Mouse (Mus musculus) testis, postnatal 14 days (tissue): ENCODE measurements around the gene Tial1.

Experiments used
- DNase-seq: peaks from one replicate; pipeline ENCODE4 v3.0.0; 2021; ENCODE audit warnings: low spot score

Tial1 gene

GRCm38 (mm10) chr7:128461285-128462215 is at the start of gene Tial1:
TSS of gene Tial1 (minus strand) at chr7:128461717.
- peak; percentile 99 for DNase-seq

DNA sequence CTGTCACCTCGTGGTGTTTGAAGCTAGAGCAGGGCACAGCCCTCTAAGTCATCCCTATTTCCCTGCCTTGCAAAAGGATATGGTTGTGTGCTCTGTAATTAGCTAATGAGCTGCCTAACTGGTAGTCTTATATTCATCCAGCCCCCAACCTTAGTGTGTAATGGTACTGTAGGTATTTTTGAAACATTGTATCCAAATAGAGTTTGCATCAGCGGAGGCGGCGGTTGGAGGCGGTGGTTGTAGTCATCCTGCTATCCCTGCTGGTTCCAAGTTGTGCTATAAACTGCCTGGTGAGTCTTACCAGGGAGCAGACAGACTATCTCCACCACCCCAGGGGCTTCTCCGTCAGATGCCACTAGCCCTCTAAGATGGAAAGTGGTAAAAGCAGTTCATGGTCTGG is 42.6 kb upstream of the Tial1 start:
- no peak for DNase-seq

DNA sequence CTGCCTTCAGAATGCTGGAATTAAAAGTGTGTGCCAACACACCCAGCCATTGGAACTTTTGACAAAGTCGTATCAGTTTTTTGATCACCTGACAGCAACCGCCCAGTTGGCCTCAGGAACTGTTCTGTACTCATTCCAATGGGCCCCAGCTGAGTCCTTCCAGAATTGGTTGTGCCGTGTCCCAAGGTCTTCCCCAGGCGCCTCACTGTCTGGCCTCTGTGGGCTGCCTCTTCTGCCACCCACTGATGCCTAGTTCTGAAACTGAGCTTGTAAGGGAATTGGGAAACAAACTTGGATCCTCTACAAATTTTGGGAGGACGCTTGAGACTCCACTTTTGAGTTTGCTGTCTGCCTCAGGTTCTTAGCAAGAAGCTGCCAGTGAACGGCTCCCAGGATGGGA is 38.3 kb upstream of the Tial1 start:
- DNase-seq: no peak

DNA sequence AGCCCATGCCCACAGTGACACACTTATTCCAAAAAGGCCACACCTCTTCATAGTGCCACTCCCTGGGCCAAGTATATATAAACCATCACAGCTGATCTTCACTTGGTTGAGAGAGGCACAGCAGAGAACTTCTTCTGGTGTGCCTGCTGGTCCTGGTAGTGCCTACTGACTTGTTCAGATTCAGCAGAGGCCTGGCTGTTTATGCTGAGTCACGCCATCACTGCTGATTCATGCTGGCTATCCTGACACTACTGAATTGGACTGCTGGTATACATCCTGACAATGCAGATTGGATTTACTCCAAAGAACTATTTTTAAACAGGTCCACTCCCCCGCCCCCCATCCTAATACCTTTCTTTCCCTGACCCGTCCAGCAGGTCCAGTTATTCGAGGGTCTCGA is 33.0 kb upstream of the Tial1 start:
- no peak for DNase-seq

- DNase-seq: no peak
Observed at GRCm38 (mm10) chr7:128488986-128489385, 27.5 kb upstream of the Tial1 start.

GRCm38 (mm10) chr7:128474322-128474721 is 12.8 kb upstream of the Tial1 start:
- DNase-seq: peak; percentile 52

DNA sequence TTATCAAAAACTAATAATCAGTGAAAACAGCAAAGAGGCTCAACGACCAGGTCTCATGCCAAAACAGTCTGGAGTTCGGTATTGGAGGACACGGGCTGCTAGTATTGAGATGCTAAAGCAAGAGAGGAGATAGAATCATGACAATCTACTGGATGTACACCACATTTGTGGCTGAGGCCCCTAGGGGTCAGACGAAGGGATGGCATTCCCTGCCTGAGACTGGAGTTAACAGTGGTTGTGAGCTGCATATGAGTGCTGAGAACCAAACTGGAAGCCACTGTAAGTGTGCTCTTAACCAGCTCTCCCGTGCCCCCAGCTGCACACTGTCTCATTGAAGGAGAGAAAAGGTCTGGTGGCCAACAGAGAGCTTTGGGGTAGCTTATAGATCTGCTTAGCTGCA is 889 bp upstream of the Tial1 start:
- DNase-seq: no peak

DNA sequence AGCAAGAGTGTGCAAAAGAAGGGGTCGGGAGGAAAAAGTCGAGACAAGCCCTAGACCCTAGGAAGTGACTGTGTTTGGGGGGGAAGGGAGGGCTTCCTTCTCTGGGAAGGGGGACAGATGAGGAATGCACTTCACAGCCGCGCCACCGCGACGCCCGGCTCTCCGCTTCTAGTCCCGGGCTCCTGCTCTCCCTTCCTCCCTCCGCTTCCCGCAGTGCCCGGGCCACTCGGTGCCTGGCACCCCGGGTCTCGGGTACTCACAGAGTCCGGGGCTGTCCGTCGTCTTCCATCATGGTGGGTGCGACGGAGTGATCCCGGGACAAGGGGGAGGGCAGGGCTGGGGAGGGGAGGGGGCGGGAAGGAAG is 670 bp downstream of the Tial1 start:
- DNase-seq: no peak

DNA sequence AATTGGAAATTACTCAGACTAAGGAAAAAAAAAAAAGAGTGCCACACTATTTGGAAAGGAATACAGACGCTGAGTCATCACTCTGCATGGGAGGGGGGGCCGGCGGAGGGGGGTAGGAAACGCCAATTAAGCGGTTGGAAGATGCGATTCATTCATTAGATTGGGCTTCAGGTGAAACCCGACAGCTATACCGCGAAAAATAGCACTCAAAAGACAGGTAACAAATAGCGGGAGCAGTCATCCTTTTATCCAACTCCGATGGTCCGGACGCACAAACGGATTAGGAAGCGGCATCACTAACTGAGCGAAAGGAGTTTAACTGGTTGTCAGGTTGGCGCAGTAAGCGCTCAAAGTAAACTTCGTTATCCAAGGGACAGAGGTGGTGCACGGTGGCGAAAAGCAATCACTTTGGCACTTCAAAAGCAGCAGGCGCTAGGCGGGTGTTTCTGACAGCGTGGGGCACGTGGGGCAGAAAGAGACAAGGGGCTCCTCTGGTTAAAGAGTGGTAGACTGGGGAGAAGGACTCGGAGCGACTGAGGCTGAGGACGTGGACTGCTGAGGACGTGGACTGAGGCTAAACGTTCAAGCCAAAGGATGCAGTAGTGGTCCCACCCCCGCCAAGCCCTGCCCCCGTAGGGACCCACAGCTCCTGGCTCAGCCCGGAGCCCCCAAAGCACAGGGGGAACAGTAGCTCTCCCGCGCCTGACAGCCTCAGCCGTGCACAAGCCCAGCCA is 1.2 kb downstream of the Tial1 start:
- DNase-seq: peak; percentile 52

GRCm38 (mm10) chr7:128459791-128460130 is 1.8 kb downstream of the Tial1 start:
- no peak for DNase-seq

DNA sequence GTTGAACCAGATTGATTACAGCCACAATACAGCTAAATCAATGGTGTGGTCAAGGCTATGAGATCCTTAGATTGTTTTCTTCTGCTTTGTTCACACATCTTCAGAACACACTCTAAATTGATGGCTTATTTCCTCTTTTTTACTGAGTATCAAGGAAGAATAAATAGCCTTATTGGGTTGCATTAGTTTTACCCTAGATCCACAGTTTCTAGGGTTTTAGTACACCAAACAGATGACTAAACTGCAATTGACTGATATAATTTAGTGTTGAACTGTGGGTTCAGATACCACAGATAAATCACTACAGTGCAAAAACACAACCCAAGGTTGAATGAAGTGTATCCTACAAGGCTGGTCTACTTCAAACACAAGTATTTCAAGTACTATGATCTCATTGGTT is 3.5 kb downstream of the Tial1 start:
- DNase-seq: no peak

- DNase-seq: no peak
Observed at GRCm38 (mm10) chr7:128452731-128453130, 8.8 kb downstream of the Tial1 start.

DNA sequence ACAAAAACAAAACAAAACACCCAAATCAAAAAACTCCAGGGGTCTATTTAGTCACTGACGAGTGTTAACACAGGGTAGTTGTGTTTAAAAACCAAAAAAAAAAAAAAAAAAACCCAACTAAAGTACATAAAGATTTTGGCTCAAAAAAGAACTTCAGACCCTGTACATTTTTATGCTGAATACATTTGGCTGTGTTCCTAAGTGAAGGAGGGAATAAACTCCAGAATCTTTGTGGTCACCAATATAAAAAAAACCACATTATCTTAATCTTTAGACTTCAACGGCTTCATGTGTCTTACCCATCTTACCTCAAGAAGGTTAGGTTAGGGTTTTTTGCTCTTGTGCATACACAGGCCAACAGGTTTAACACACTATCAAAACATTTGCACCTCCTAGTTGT is 20.9 kb downstream of the Tial1 start:
- DNase-seq: no peak

DNA sequence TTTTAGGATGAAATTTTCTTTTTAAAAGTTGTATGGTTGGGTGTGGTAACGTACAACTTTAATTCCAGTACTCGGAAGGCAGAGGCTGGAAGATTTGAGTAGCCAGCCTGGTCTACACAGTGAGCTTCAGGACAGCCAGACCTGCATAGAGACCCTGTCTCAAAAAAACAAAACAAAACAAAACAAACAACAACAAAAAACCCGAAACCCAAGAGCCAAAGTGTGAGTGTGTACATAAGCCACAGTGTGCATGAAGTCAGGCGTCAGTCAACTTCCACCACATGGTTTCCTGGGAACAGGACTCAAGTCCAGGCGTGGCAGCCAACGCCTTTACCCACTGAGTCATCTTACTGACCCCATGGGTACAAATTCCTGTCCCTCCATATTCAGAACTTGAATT is 22.3 kb downstream of the Tial1 start:
- no peak for DNase-seq

GRCm38 (mm10) chr7:128438131-128438530 is 23.4 kb downstream of the Tial1 start:
- no peak for DNase-seq

DNA sequence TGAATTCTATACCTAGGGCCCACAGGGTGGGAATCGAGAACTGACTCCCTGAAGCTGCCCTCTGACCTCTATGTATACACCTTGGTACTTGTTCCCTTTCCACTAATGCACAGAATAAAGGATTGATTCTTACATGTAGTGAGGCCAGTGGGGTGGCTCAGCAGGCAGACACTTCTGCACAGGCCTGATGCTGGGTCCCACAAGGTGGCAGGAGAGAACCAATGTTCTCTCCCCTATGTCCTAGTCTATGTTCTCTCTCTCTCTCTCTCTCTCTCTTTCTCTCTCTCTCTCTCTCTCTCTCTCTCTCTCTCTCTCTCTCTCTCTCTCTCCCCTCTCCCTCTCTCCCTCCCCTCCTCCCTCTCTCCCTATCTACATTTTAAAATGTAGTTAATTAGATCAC is 28.3 kb downstream of the Tial1 start:
- no peak for DNase-seq

DNA sequence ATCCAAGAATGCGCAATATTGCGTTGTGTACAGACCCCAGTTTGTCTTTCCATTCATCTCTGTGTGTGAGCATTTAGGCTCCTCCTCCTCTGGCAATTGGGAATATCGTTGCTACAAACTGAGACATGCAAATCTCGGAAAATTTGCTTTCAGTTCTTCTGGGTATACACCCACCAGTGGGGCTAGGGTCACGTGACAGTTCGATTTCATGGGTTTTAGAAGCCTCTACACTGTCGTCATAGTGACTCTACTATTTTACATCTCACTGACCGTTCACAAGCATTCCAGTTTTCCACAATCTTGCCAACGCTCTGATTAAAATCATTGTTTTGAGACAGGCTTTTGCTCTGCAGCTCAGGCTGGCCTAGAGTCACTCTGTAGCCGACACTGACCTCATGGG is 28.9 kb downstream of the Tial1 start:
- no peak for DNase-seq

DNA sequence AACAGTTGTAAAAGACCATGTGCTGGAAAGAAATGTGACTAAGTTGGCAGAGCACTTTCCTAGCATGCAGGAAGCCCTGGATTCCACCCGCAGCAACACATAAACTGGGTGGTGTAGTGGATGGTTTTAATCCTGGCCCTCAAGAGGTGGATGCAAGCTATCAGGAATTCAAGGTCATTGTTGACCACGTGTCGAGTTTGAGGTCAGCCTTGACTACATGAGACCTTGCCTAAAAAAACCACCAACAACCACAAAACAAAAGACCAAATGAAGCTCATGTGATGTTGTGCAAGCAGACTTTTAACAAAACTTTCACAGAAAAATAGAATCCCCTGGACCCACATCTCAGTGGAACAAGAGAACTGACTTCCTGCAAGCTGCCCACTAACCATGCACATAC is 39.0 kb downstream of the Tial1 start:
- DNase-seq: no peak

GRCm38 (mm10) chr7:128421701-128422100 is 39.8 kb downstream of the Tial1 start:
- no peak for DNase-seq

GRCm38 (mm10) chr7:128419690-128420089 is 41.8 kb downstream of the Tial1 start:
- DNase-seq: no peak

- DNase-seq: no peak
Observed at GRCm38 (mm10) chr7:128417930-128418779, 43.4 kb downstream of the Tial1 start, which contains the start of gene Rgs10. TSS of gene Rgs10 (minus strand) at chr7:128418758.

- DNase-seq: no peak
Observed at GRCm38 (mm10) chr7:128417226-128417929, 44.1 kb downstream of the Tial1 start.
